Mouse (Mus musculus) midbrain, embryonic 16.5 days (tissue): ENCODE results near the gene Dst. TPM values are rescaled to one million over a fixed set of nuclear protein-coding genes. Genes with fewer than 3 reads are reported as not detected.

ENCODE experiments used
- ATAC-seq: fragments of 200-750 bp; cut with Nextera tagmentation; 2 replicates; pipeline ENCODE4 v1.8.0; 2017; ENCODE audit warnings: moderate TSS enrichment
- H3K27ac ChIP-seq: fragments of 300-500 bp; sonication (generic); 2 replicates; pipeline ENCODE4 v1.5.1; 2014; ENCODE audit warnings: mild to moderate bottlenecking, low read length, mixed read lengths
- H3K27me3 ChIP-seq: fragments of 300-500 bp; sonication (generic); 2 replicates; pipeline ENCODE4 v1.6.1; 2014; ENCODE audit warnings: low read depth, low read length, mixed read lengths; ENCODE audit not compliant: control insufficient read depth, insufficient read depth
- H3K36me3 ChIP-seq: fragments of 300-500 bp; sonication (generic); 2 replicates; pipeline ENCODE4 v1.6.1; 2014; ENCODE audit warnings: mild to moderate bottlenecking, low read length, moderate library complexity, mixed read lengths; ENCODE audit not compliant: control insufficient read depth, insufficient read depth
- H3K4me1 ChIP-seq: fragments of 300-500 bp; sonication (generic); 2 replicates; pipeline ENCODE4 v1.6.1; 2014; ENCODE audit warnings: mild to moderate bottlenecking, low read length, mixed read lengths; ENCODE audit not compliant: control insufficient read depth, insufficient read depth
- H3K4me2 ChIP-seq: fragments of 300-500 bp; sonication (generic); 2 replicates; pipeline ENCODE4 v1.6.1; 2014; ENCODE audit warnings: mild to moderate bottlenecking, low read length, mixed read lengths
- H3K4me3 ChIP-seq: fragments of 300-500 bp; sonication (generic); 2 replicates; pipeline ENCODE4 v1.5.1; 2014; ENCODE audit warnings: low read depth, mild to moderate bottlenecking, low read length, moderate library complexity, mixed read lengths
- H3K9ac ChIP-seq: fragments of 300-500 bp; sonication (generic); 2 replicates; pipeline ENCODE4 v1.6.1; 2014; ENCODE audit warnings: low read depth, low read length, mixed read lengths
- H3K9me3 ChIP-seq: fragments of 300-500 bp; sonication (generic); replicated peaks from 2 replicates; pipeline ENCODE4 v1.6.1; 2014; ENCODE audit warnings: mild to moderate bottlenecking, low read length, mixed read lengths; ENCODE audit not compliant: control insufficient read depth, poor library complexity, severe bottlenecking
- WGBS: fragments of 180-500 bp; shearing (Covaris S2); extraction: QIAGEN DNeasy Blood & Tissue Kit; methylation state at CpG from one replicate; pipeline ENCODE4 v1.1.7; 2014; 5-methylcytosine and 5-hydroxymethylcytosine counted together
- polyA plus RNA-seq: library from polyadenylated mRNA; unstranded; fragments of >200 nt; fragmentation: Nextera tagmentation; extraction: Ambion mirVana; gene quantifications from 2 replicates; pipeline ENCODE4 v1.2.1, GENCODE M21; 2015

The Dst gene
- polyA plus RNA-seq, 1 experiment from 2014 or later, result 36.1 TPM

GRCm38 (mm10) chr1:33948511-33948910 lies 40.5 kb downstream of the Dst start:
- Histone ChIP-seq H3K9me3 (no peaks in the 10 kb centered on the region), H3K4me3 (no peak overlapping the region), H3K27ac (no peak overlapping the region), H3K4me1 (no peaks in the 10 kb centered on the region), H3K27me3 (no peaks in the 10 kb centered on the region), H3K4me2 (no peak overlapping the region), H3K36me3 (no peaks in the 10 kb centered on the region), H3K9ac (no peak overlapping the region)
- WGBS, result 88% methylated on average over 5 of the region's 5 CpGs
- ATAC-seq, result no peak

- 97% methylated on average over 6 of the region's 6 CpGs for WGBS
- Histone ChIP-seq H3K9ac (no peak overlapping the region), H3K4me1 (no peaks in the 10 kb centered on the region), H3K9me3 (peaks cover 2% of the 10 kb centered on the region; the same call in 1 of the 2 replicates), H3K36me3 (0 out of 2 replicates have a peak, but pooled peaks cover 2% of the 10 kb centered on the region), H3K27me3 (no peaks in the 10 kb centered on the region), H3K4me3 (no peak overlapping the region), H3K27ac (no peak overlapping the region), H3K4me2 (no peak overlapping the region)
- ATAC-seq, result no peak
Measured at GRCm38 (mm10) chr1:33955626-33956025, 47.6 kb downstream of the Dst start.

- Histone ChIP-seq H3K27ac (no peak overlapping the region), H3K27me3 (no peaks in the 10 kb centered on the region), H3K9ac (no peak overlapping the region), H3K9me3 (peaks cover 2% of the 10 kb centered on the region; the same call in 1 of the 2 replicates), H3K4me2 (no peak overlapping the region), H3K4me1 (no peaks in the 10 kb centered on the region), H3K36me3 (0 out of 2 replicates have a peak, but pooled peaks cover 2% of the 10 kb centered on the region), H3K4me3 (no peak overlapping the region)
- WGBS, result 86% methylated on average over 8 of the region's 8 CpGs
- ATAC-seq, result no peak
Measured at GRCm38 (mm10) chr1:33960439-33960838, 52.4 kb downstream of the Dst start.

GRCm38 (mm10) chr1:33964643-33965042 lies 56.6 kb downstream of the Dst start:
- Histone ChIP-seq H3K4me2 (no peak overlapping the region), H3K27ac (no peak overlapping the region), H3K36me3 (no peaks in the 10 kb centered on the region), H3K9me3 (no peaks in the 10 kb centered on the region), H3K9ac (no peak overlapping the region), H3K4me3 (no peak overlapping the region), H3K27me3 (no peaks in the 10 kb centered on the region), H3K4me1 (no peaks in the 10 kb centered on the region; the same call in 1 of the 2 replicates)
- no peak for ATAC-seq
- WGBS, result 49% methylated on average over 5 of the region's 5 CpGs

- ATAC-seq, result 0 out of 2 replicates have a peak, but pooled peaks have one; percentile 23
- Histone ChIP-seq H3K4me3 (no peak overlapping the region), H3K27ac (no peak overlapping the region), H3K27me3 (no peaks in the 10 kb centered on the region), H3K4me2 (no peak overlapping the region), H3K36me3 (no peaks in the 10 kb centered on the region), H3K9ac (no peak overlapping the region), H3K4me1 (no peaks in the 10 kb centered on the region; the same call in 1 of the 2 replicates), H3K9me3 (no peaks in the 10 kb centered on the region)
- WGBS, result 93% methylated on average over 4 of the region's 4 CpGs
Measured at GRCm38 (mm10) chr1:33965824-33966223, 57.8 kb downstream of the Dst start.

GRCm38 (mm10) chr1:33966328-33966727 lies 58.3 kb downstream of the Dst start:
- WGBS, result 23% methylated on average over 6 of the region's 6 CpGs
- no peaks in the 10 kb centered on the region for H3K27me3 ChIP-seq
- H3K4me2 ChIP-seq, result no peak overlapping the region
- no peaks in the 10 kb centered on the region for H3K9me3 ChIP-seq
- no peak overlapping the region for H3K27ac ChIP-seq
- H3K9ac ChIP-seq, result no peak overlapping the region
- no peaks in the 10 kb centered on the region; the same call in 1 of the 2 replicates for H3K4me1 ChIP-seq
- H3K36me3 ChIP-seq, result no peaks in the 10 kb centered on the region
- peak; percentile 66 for ATAC-seq
- H3K4me3 ChIP-seq, result no peak overlapping the region

- Histone ChIP-seq H3K9ac (no peak overlapping the region), H3K36me3 (no peaks in the 10 kb centered on the region), H3K4me1 (no peaks in the 10 kb centered on the region; the same call in 1 of the 2 replicates), H3K27ac (no peak overlapping the region), H3K9me3 (no peaks in the 10 kb centered on the region), H3K4me2 (no peak overlapping the region), H3K4me3 (no peak overlapping the region), H3K27me3 (no peaks in the 10 kb centered on the region)
- no peak for ATAC-seq
- 61% methylated on average over 4 of the region's 4 CpGs for WGBS
Measured at GRCm38 (mm10) chr1:33967206-33967605, 59.2 kb downstream of the Dst start.

GRCm38 (mm10) chr1:33969910-33970309 lies 61.9 kb downstream of the Dst start:
- 52% methylated on average over 2 of the region's 2 CpGs for WGBS
- Histone ChIP-seq H3K4me1 (no peaks in the 10 kb centered on the region; the same call in 1 of the 2 replicates), H3K4me2 (no peak overlapping the region), H3K9ac (no peak overlapping the region), H3K36me3 (no peaks in the 10 kb centered on the region), H3K27ac (no peak overlapping the region), H3K4me3 (no peak overlapping the region), H3K9me3 (no peaks in the 10 kb centered on the region), H3K27me3 (no peaks in the 10 kb centered on the region)
- no peak for ATAC-seq

- no peak for ATAC-seq
- Histone ChIP-seq H3K4me2 (no peak overlapping the region), H3K36me3 (no peaks in the 10 kb centered on the region), H3K9me3 (no peaks in the 10 kb centered on the region), H3K27ac (no peak overlapping the region), H3K9ac (no peak overlapping the region), H3K4me1 (no peaks in the 10 kb centered on the region), H3K4me3 (no peak overlapping the region), H3K27me3 (no peaks in the 10 kb centered on the region)
- 87% methylated on average over 11 of the region's 11 CpGs for WGBS
Measured at GRCm38 (mm10) chr1:33974401-33974800, 66.4 kb downstream of the Dst start.
